Mouse (Mus musculus) embryonic facial prominence, embryonic 13.5 days (tissue): ENCODE measurements around the gene Tdrd7. TPM values are rescaled to one million over a fixed set of nuclear protein-coding genes. Genes with fewer than 3 reads are reported as not detected.

Experiments used
- ATAC-seq: fragments of 200-750 bp; cut with Nextera tagmentation; 2 replicates; pipeline ENCODE4 v1.8.0; 2017; ENCODE audit warnings: low read depth; ENCODE audit not compliant: insufficient number of reproducible peaks, insufficient read depth, low FRiP score, low TSS enrichment
- H3K27ac ChIP-seq: fragments of 300-500 bp; sonication (generic); 2 replicates; pipeline ENCODE4 v1.5.1; 2015; ENCODE audit warnings: moderate library complexity, mild to moderate bottlenecking, inconsistent platforms
- H3K27me3 ChIP-seq: fragments of 300-500 bp; sonication (generic); 2 replicates; pipeline ENCODE4 v1.6.1; 2015; ENCODE audit warnings: mild to moderate bottlenecking, inconsistent platforms
- H3K36me3 ChIP-seq: fragments of 300-500 bp; sonication (generic); 2 replicates; pipeline ENCODE4 v1.6.1; 2015; ENCODE audit warnings: mild to moderate bottlenecking, inconsistent platforms
- H3K4me1 ChIP-seq: fragments of 300-500 bp; sonication (generic); 2 replicates; pipeline ENCODE4 v1.6.1; 2015; ENCODE audit warnings: inconsistent platforms
- H3K4me2 ChIP-seq: fragments of 300-500 bp; sonication (generic); 2 replicates; pipeline ENCODE4 v1.6.1; 2015; ENCODE audit warnings: moderate library complexity, mild to moderate bottlenecking, inconsistent platforms
- H3K4me3 ChIP-seq: fragments of 300-500 bp; sonication (generic); 2 replicates; pipeline ENCODE4 v1.5.1; 2015; ENCODE audit warnings: mild to moderate bottlenecking, inconsistent platforms
- H3K9ac ChIP-seq: fragments of 300-500 bp; sonication (generic); 2 replicates; pipeline ENCODE4 v1.6.1; 2015; ENCODE audit warnings: mild to moderate bottlenecking, inconsistent platforms
- H3K9me3 ChIP-seq: fragments of 300-500 bp; sonication (generic); 2 replicates; pipeline ENCODE4 v1.6.1; 2016; ENCODE audit warnings: inconsistent platforms
- WGBS: fragments of 180-500 bp; shearing (Covaris S2); methylation state at CpG from one replicate; pipeline ENCODE4 v1.1.7; 2015; ENCODE audit warnings: mixed read lengths; 5-methylcytosine and 5-hydroxymethylcytosine counted together
- polyA plus RNA-seq: library from polyadenylated mRNA; unstranded; fragments of >200 nt; fragmentation: Nextera tagmentation; extraction: Ambion mirVana; gene quantifications from 2 replicates; pipeline ENCODE4 v1.2.1, GENCODE M21; 2015

The Tdrd7 gene
- polyA plus RNA-seq, 1 experiment from 2014 or later: 9.4 TPM

DNA sequence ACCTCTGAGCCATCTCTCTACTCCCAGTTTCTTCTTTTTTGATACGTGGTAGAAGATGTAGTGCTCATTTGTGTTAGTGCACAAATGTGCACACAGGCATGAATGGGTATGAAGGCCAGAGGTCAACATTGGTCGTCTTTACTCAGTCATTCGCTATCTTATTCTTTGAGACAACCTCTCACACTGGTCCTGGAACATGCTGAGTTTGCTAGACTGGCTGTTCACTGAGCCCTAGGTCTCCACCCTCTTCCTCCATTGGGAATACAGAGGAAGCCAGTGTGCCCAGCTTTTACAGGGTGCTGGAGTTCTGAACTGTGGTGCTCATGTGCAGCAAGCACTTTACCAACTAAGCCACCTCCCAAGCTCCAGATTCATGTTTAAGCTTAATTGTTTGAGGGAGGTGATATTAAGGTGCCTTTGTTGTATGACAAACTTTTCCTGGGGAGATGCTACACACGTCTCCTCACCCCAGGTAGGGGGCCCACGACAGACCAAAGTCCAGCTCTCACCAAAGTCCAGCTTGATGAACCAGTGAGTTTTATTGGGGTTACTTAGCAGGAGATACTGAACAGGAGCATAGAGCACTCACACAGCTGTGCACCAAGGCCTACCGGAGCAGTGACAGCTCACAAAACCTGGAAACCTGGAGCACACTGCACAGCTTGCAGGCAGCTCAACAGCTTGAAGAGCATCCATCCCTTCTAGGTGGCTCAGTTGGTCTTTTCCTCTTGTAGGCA, 12.0 kb downstream of the Tdrd7 start:
- no peak overlapping the region for H3K4me3 ChIP-seq
- no peak overlapping the region for H3K27ac ChIP-seq
- peaks cover 36% of the 10 kb centered on the region for H3K27me3 ChIP-seq
- no peak overlapping the region for H3K9ac ChIP-seq
- no peak overlapping the region for H3K4me2 ChIP-seq
- no peaks in the 10 kb centered on the region for H3K36me3 ChIP-seq
- WGBS: 81% methylated on average over 6 of the region's 6 CpGs
- no peak for ATAC-seq
- H3K4me1 ChIP-seq: peaks cover 11% of the 10 kb centered on the region; the same call in 1 of the 2 replicates
- no peaks in the 10 kb centered on the region for H3K9me3 ChIP-seq

DNA sequence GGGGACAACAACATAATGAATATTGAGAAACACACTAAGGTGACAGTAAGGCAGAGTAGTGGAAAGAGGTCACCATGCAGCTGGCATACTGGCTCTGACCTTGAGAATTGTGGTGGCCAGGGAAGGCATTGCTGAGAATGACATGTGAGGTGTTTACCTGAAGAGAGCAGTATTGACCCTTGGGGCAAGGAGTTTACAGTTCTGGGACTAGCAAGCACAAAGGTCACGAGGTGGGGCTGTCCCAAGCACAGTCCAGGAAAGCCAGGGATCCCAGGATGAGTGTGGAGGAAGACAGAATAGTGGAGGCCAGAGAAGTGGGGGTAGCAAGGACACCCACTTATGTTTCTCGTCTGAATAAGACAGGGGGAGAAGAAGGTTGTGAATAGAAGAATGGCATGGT, 14.8 kb downstream of the Tdrd7 start:
- no peak overlapping the region for H3K4me2 ChIP-seq
- H3K9me3 ChIP-seq: no peaks in the 10 kb centered on the region
- 32% methylated on average over 2 of the region's 2 CpGs for WGBS
- H3K4me1 ChIP-seq: no peaks in the 10 kb centered on the region
- H3K27ac ChIP-seq: no peak overlapping the region
- peaks cover 11% of the 10 kb centered on the region for H3K27me3 ChIP-seq
- no peaks in the 10 kb centered on the region for H3K36me3 ChIP-seq
- H3K4me3 ChIP-seq: no peak overlapping the region
- no peak for ATAC-seq
- H3K9ac ChIP-seq: no peak overlapping the region

DNA sequence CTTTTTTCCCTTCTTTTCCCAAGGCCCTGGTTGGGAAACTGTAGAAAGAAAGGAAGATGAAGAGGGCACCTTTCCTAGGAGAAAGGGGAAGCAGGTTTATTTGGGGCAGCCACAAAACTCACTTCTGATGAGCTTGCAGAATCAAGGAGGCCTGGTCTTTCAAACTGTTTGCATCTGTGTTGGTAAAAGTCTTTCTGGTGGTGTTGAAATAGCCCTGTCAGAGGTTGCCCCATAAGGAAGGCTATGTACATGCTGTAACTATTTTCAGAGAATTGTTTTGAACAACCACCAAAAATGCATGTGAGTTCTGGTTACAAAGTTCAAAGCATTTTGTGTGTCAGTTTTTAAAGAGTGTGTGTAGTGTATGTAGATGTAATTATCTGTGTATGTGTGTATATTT, 15.9 kb downstream of the Tdrd7 start:
- Histone ChIP-seq H3K4me3 (no peak overlapping the region), H3K27me3 (peaks cover 5% of the 10 kb centered on the region; the same call in 1 of the 2 replicates), H3K9ac (no peak overlapping the region), H3K36me3 (no peaks in the 10 kb centered on the region), H3K27ac (no peak overlapping the region), H3K4me1 (no peaks in the 10 kb centered on the region), H3K9me3 (no peaks in the 10 kb centered on the region), H3K4me2 (no peak overlapping the region)
- ATAC-seq: no peak

DNA sequence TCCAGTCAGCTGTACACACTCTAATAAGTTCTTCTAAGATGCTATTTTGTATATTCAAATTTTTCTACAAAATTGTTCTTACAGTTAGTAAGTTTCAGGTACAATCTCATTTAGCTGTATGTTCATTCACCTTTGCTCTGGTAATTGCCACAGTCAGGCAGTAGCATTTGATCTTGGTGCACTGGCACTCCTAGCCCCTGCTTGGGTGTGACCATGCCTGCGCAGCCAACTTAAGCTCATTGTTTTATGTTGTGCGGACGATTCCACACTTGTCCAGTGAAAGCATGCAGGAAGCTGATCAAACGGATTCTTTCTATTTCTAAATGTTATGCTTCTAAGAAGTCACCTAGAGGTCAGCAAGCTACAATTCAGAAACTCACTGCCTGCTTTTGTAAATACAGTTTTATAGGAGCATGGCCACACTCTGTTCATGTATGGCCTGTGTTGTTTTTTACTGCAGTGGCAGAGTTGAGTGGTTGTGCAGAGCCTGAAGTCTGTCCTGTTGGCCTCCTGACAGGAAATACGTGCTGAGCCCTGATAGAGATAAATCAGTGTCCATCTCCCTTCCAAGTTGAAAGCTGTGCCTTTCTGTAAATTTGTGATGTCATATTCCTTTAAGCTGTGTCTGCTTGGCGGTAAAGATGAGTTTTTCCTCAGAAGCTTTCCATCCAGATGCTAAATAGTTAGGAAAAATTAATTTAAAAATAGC, 25.4 kb downstream of the Tdrd7 start:
- Histone ChIP-seq H3K9me3 (no peaks in the 10 kb centered on the region), H3K4me2 (no peak overlapping the region), H3K4me1 (no peaks in the 10 kb centered on the region), H3K4me3 (no peak overlapping the region), H3K27me3 (no peaks in the 10 kb centered on the region), H3K9ac (no peak overlapping the region), H3K27ac (no peak overlapping the region), H3K36me3 (no peaks in the 10 kb centered on the region)
- no peak for ATAC-seq
- 57% methylated on average over 6 of the region's 6 CpGs for WGBS

DNA sequence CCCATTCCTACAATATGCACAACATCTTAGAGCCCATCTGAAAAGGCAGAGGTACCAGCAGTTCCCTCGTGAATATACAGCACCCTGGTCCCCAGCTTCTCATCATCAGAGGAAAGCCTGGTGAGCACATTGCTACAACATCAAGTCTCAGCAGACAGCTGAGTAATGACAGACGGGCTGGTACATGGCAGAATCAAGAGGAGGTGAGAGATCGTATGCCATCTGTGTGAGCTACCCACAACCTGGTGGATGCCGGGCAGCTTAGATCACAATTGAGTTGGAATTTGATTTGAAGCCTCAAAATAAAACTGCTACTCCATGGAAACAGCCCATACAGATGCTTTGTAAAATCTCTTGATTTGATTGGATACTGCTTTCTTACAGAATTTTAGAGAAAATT, 33.4 kb downstream of the Tdrd7 start:
- H3K4me1 ChIP-seq: no peaks in the 10 kb centered on the region
- H3K27me3 ChIP-seq: no peaks in the 10 kb centered on the region
- H3K9me3 ChIP-seq: no peaks in the 10 kb centered on the region
- H3K36me3 ChIP-seq: no peaks in the 10 kb centered on the region
- no peak for ATAC-seq
- H3K27ac ChIP-seq: no peak overlapping the region
- H3K9ac ChIP-seq: no peak overlapping the region
- WGBS: 72% methylated on average over 4 of the region's 4 CpGs
- H3K4me2 ChIP-seq: no peak overlapping the region
- no peak overlapping the region for H3K4me3 ChIP-seq

DNA sequence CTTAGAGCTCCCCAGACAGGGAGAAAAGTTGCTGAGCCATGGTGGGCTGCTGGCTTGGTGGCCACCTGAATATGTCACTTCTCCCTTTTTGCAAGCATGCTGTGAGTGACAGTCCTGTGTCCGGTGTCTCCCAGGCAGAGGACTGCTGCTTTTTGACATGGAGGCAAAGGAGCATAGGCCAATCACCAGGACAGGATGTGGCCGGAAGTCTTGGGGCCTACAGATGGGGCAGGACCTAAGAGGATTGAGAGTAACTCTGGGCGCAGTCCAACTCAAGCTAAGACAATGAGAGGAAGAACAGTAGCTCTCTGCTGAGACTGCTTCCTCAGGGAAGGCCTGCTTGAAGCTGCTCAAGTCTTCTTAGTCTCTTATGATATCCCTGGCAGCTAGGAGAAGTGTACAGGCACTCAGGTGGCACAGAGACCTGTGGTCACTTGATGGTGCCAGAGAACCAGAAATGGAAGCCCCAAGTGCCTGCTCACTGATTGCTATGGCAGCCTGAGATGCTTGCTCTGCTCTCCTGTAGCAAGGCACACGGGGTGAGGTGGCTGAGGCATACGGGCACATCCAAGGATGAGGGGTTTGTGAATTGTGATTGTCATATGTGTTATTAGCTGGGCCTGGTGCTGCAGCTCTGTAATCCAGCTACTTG, 43.1 kb downstream of the Tdrd7 start:
- no peaks in the 10 kb centered on the region for H3K36me3 ChIP-seq
- H3K4me3 ChIP-seq: no peak overlapping the region
- no peaks in the 10 kb centered on the region for H3K27me3 ChIP-seq
- WGBS: 78% methylated on average over 5 of the region's 5 CpGs
- no peak overlapping the region for H3K4me2 ChIP-seq
- H3K27ac ChIP-seq: no peak overlapping the region
- H3K9me3 ChIP-seq: no peaks in the 10 kb centered on the region
- H3K4me1 ChIP-seq: 0 out of 2 replicates have a peak, but pooled peaks cover 4% of the 10 kb centered on the region
- no peak overlapping the region for H3K9ac ChIP-seq
- ATAC-seq: no peak

DNA sequence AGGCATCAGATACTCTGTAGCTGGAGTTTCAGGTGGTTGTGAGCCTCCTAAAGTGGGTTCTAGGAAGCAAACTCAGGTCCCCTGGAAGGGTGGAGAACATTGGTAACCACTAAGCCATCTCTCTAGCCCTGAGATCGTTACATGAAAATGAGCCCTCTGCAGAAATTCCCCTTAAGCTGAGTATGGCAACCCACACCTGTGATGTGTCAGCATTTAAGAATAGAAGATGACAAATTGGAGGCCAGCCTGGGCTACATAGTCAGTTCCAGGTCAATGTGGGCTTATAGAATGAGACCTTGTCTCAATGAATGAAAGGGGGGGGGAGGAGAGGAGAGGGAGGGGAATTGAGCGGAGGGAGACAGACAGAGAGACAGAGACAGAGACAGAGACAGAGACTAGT, 46.6 kb downstream of the Tdrd7 start:
- H3K27me3 ChIP-seq: no peaks in the 10 kb centered on the region
- 0 out of 2 replicates have a peak, but pooled peaks cover 4% of the 10 kb centered on the region for H3K4me1 ChIP-seq
- H3K4me2 ChIP-seq: no peak overlapping the region
- no peak for ATAC-seq
- H3K4me3 ChIP-seq: no peak overlapping the region
- H3K9ac ChIP-seq: no peak overlapping the region
- no peaks in the 10 kb centered on the region for H3K36me3 ChIP-seq
- no peak overlapping the region for H3K27ac ChIP-seq
- no peaks in the 10 kb centered on the region for H3K9me3 ChIP-seq
- WGBS: 79% methylated on average over 2 of the region's 2 CpGs

DNA sequence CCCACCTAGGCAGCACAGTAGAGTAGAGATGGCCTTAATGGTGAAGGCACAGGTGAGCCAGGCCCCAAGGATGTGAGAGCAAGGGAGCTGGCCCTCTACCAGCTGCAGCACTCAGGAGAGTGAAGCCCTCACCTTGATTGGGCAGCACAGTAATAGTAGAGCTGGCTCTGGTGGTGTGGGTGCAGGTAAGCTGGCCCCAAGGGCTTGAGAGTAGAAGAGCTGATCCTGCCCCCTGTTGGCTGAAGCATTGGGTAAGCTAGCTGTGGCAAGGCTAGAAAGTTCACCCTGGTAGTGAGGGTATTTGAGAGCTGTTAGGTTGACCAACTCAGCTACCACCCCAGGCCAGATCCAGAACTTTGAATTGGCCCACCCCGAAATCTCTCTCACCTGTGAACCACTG, 50.5 kb downstream of the Tdrd7 start:
- WGBS: 83% methylated on average over 1 of the region's 1 CpGs
- Histone ChIP-seq H3K4me3 (no peak overlapping the region), H3K36me3 (no peaks in the 10 kb centered on the region), H3K4me2 (no peak overlapping the region), H3K27ac (no peak overlapping the region), H3K27me3 (no peaks in the 10 kb centered on the region), H3K9ac (no peak overlapping the region), H3K9me3 (no peaks in the 10 kb centered on the region), H3K4me1 (no peaks in the 10 kb centered on the region)
- no peak for ATAC-seq

DNA sequence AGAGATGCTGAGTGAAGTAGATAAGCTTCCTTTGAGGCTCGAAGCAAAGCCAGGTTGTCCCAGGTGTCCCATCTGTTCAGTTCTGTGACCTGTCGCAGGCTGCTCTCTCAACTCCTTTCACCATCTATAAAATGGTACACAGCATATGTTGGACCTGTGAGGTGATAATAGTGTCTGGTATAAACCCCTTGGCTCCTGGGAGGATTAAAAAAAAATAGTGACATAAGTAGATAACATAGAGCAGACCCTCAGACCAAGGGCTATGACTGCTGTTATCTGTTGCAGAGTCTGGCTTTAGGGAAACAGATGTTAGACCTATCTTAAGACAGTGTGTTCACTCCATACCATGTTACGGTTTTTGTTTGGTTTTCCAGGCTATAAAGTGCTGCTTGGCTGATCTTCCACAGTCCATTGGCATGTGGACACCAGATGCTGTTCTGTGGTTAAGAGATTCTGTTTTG, 57.9 kb downstream of the Tdrd7 start:
- no peaks in the 10 kb centered on the region for H3K9me3 ChIP-seq
- 61% methylated on average over 3 of the region's 3 CpGs for WGBS
- no peak overlapping the region for H3K4me3 ChIP-seq
- H3K4me2 ChIP-seq: no peak overlapping the region
- H3K27ac ChIP-seq: no peak overlapping the region
- H3K9ac ChIP-seq: no peak overlapping the region
- H3K27me3 ChIP-seq: no peaks in the 10 kb centered on the region
- no peak for ATAC-seq
- H3K4me1 ChIP-seq: peaks cover 12% of the 10 kb centered on the region
- H3K36me3 ChIP-seq: no peaks in the 10 kb centered on the region

DNA sequence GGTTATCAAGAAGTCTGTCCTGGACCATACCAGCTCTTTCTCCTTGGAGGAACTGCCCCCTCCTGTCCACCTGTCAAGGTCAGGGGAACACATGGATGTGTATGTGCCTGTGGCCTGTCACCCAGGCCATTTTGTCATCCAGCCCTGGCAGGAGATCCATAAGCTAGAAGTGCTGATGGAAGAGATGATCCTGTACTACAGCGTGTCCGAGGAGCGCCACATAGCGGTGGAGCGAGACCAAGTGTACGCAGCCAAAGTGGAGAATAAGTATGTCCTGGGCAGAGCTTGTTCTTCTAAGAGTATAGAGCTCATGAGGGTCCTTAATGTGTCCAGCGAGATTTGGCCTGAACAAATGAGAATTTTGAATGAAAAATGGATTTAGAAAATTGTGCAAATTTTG, 60.8 kb downstream of the Tdrd7 start:
- Histone ChIP-seq H3K9ac (no peak overlapping the region), H3K27me3 (no peaks in the 10 kb centered on the region), H3K27ac (no peak overlapping the region), H3K9me3 (no peaks in the 10 kb centered on the region), H3K36me3 (no peaks in the 10 kb centered on the region), H3K4me2 (no peak overlapping the region), H3K4me3 (no peak overlapping the region), H3K4me1 (peaks cover 12% of the 10 kb centered on the region)
- WGBS: 56% methylated on average over 7 of the region's 7 CpGs
- ATAC-seq: no peak

DNA sequence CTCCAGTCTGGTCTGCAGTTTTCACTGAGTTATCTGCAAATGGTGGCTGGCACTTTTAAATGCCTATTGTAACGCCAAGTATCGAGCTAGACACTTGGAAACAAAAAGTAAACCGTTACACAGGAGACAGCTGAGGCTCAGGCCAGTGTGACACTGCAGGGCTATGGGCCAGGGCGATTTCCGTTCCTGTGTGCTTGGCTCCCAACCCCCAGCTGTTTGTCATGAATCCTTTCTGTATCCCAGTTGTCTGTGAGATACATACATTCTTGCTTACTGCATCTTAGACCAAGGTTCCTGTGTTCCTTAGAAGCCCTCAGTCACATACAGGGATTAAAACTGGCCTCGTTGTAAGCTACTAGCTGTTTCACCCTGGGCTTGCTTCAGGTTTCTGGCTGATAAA, 63.1 kb downstream of the Tdrd7 start:
- ATAC-seq: no peak
- no peak overlapping the region for H3K4me2 ChIP-seq
- WGBS: 75% methylated on average over 6 of the region's 6 CpGs
- no peak overlapping the region for H3K27ac ChIP-seq
- H3K4me3 ChIP-seq: no peak overlapping the region
- peaks cover 1% of the 10 kb centered on the region; the same call in 1 of the 2 replicates for H3K4me1 ChIP-seq
- no peak overlapping the region for H3K9ac ChIP-seq
- H3K9me3 ChIP-seq: no peaks in the 10 kb centered on the region
- H3K36me3 ChIP-seq: no peaks in the 10 kb centered on the region
- H3K27me3 ChIP-seq: no peaks in the 10 kb centered on the region; the same call in 1 of the 2 replicates

DNA sequence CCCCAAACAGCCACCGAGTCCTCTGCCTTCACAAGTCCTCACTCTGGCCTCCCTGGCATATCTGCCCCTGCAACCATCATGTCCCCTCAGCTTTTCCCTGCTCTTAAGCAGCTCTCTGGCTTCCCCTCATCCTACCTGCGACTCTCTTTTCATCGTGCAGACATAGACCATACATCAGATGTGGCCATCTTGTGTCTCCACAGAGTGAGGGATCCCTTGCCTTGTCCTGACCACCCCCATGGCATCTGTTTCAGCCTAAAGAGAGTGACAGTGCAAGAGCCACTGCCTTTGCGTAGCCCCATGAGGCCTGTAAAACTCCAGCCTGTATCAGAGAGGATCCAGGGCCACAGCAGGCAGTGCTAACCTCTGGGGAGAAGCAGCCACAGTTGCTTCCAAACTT, 63.6 kb downstream of the Tdrd7 start:
- Histone ChIP-seq H3K27ac (no peak overlapping the region), H3K4me2 (no peak overlapping the region), H3K27me3 (no peaks in the 10 kb centered on the region; the same call in 1 of the 2 replicates), H3K4me1 (no peaks in the 10 kb centered on the region), H3K36me3 (no peaks in the 10 kb centered on the region), H3K9ac (no peak overlapping the region), H3K4me3 (no peak overlapping the region), H3K9me3 (no peaks in the 10 kb centered on the region)
- ATAC-seq: no peak
- 87% methylated on average over 4 of the region's 4 CpGs for WGBS
